Mouse (Mus musculus): Measurements from ENCODE around the gene Rrp9. TPM values are rescaled to one million over a fixed set of nuclear protein-coding genes. Genes with fewer than 3 reads are reported as not detected.

Gene Rrp9
- polyA plus RNA-seq, 1 experiment from 2014 or later: 52.3 TPM

DNA sequence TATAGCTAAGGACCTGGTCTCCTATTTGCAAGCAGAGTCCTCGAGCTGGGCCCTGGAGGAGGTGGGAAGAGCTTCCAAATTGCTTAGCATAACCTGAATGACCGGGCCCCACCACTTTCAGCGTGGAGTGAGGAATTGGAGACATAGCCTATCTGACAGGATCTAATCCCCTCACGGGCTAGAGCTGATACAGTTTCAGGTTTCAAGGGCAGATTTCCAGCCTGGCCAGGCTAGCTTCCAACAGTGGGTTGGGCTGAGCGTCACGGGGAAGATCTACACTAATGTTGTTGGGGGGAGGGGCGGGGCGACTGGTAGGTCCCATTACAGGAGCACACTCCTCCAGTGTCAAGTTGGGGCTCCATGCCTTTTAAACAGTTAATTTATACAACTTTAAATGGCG lies 25.1 kb upstream of the Rrp9 start:
- no peak for ATAC-seq (ENCODE audit: low FRiP score)
- Histone ChIP-seq H3K9ac (no peak overlapping the region), H3K4me2 (no peak overlapping the region), H3K27me3 (no peaks in the 10 kb centered on the region), H3K4me3 (replicated peaks) (no peak overlapping the region), H3K4me1 (peaks cover 71% of the 10 kb centered on the region), H3K9me3 (no peaks in the 10 kb centered on the region), H3K36me3 (replicated peaks) (no peaks in the 10 kb centered on the region), H3K27ac (no peak overlapping the region)
- 28% methylated on average over 9 of the region's 9 CpGs for WGBS

DNA sequence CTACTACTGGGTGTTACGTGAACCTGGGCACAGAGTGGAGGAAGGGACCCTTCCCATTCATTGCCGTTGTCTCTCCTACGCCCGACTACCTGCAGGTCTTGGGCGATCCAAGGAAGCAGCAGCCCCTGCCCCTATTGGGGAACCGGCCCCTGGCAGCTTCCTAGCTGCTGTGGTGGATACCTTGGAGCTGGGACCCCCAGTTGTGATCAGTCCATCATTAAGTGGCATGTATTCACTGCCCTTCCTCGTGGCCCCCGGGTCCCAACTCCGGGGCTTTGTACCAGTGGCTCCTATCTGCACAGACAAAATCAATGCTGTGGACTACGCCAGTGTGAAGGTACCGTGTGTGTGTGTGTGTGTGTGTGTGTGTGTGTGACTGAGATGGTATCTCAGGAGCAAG lies 24.5 kb upstream of the Rrp9 start:
- H3K4me2 ChIP-seq: no peak overlapping the region
- H3K27me3 ChIP-seq: no peaks in the 10 kb centered on the region
- H3K27ac ChIP-seq: no peak overlapping the region
- no peak for ATAC-seq (ENCODE audit: low FRiP score)
- peaks cover 72% of the 10 kb centered on the region for H3K4me1 ChIP-seq
- no peaks in the 10 kb centered on the region for H3K9me3 ChIP-seq
- H3K36me3 ChIP-seq (replicated peaks): no peaks in the 10 kb centered on the region
- no peak overlapping the region for H3K4me3 ChIP-seq (replicated peaks)
- WGBS: 78% methylated on average over 11 of the region's 11 CpGs
- no peak overlapping the region for H3K9ac ChIP-seq

DNA sequence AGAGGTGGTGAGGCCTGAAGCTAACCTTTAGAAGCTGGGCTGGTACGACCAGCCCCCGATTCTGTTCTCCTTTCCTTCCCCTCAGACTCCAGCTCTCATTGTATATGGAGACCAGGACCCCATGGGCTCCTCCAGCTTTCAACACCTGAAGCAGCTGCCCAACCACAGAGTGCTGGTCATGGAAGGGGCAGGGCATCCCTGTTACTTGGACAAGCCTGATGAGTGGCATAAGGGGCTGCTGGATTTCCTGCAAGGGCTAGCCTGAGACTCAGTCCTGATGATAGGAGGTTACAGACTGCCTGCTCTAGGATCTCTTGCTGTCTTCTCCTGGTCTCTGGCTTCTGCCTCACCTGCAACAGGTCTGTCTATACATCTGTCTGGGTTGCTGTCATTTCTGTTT lies 23.9 kb upstream of the Rrp9 start:
- H3K4me2 ChIP-seq: peak overlapping the region; percentile 96; the same call in 1 of the 2 replicates

DNA sequence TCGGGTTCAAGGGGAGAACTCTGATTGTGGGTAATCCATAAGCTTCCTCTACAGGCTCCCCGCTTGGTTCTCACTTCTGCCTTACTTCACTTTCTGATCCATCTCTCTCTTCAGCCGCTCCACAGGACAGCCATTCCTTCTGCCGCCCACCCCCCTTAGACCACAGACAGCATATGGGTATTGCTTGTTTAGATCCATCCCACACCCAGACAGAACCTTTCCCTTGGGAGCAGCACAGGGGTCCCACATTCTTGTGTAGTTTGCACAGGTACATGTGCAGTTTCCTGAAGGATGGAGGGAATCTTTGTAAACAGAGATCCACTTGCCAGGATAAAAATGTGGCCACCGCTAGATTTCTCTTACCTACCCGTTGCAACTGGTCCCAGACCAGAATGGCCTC lies 23.4 kb upstream of the Rrp9 start:
- peak overlapping the region; percentile 78 for H3K4me3 ChIP-seq (replicated peaks)
- peak overlapping the region; percentile 92; the same call in 1 of the 2 replicates for H3K9ac ChIP-seq
- H3K27ac ChIP-seq: peak overlapping the region; percentile 97
- no peaks in the 10 kb centered on the region for H3K9me3 ChIP-seq
- H3K36me3 ChIP-seq (replicated peaks): peaks cover 5% of the 10 kb centered on the region; the same call in 1 of the 2 replicates
- WGBS: 15% methylated on average over 6 of the region's 6 CpGs
- H3K27me3 ChIP-seq: no peaks in the 10 kb centered on the region
- H3K4me2 ChIP-seq: peak overlapping the region; percentile 96
- no peak for ATAC-seq (ENCODE audit: low FRiP score)
- H3K4me1 ChIP-seq: peaks cover 76% of the 10 kb centered on the region

More for the DNA sequence above, 23.9 kb upstream of the Rrp9 start:
- Histone ChIP-seq H3K27me3 (no peaks in the 10 kb centered on the region), H3K9ac (no peak overlapping the region), H3K36me3 (replicated peaks) (peaks cover under 1% of the 10 kb centered on the region; the same call in 1 of the 2 replicates), H3K4me3 (replicated peaks) (no peak overlapping the region), H3K9me3 (no peaks in the 10 kb centered on the region), H3K27ac (no peak overlapping the region), H3K4me1 (peaks cover 76% of the 10 kb centered on the region)
- 61% methylated on average over 2 of the region's 2 CpGs for WGBS
- ATAC-seq (ENCODE audit: low FRiP score): no peak

DNA sequence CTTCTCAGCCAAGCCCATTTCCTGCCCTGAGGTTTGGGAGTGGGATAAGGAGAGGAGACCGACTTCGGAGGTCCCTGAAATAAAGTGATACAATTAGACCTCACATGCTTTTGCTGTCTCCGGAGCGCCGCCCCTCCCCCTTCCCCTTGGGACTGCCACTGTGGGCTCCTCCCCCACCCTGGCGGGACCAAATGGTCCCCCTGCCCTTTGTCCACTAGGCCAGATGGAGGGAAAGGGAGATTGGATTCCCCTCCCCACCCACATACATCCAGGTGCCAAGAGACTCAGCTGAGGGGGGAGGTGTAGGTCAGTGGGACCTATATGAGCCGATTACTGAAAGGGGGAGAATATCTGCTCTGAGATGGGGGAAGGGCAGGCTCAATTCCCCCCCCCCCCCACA lies 22.9 kb upstream of the Rrp9 start:
- H3K4me3 ChIP-seq (replicated peaks): peak overlapping the region; percentile 78
- peaks cover 10% of the 10 kb centered on the region for H3K36me3 ChIP-seq (replicated peaks)
- peak; percentile 5; the same call in 1 of the 2 replicates for ATAC-seq (ENCODE audit: low FRiP score)
- WGBS: 0% methylated on average over 7 of the region's 7 CpGs
- H3K9ac ChIP-seq: peak overlapping the region; percentile 92
- peak overlapping the region; percentile 96 for H3K4me2 ChIP-seq
- H3K9me3 ChIP-seq: no peaks in the 10 kb centered on the region
- H3K27me3 ChIP-seq: no peaks in the 10 kb centered on the region
- peaks cover 77% of the 10 kb centered on the region for H3K4me1 ChIP-seq
- H3K27ac ChIP-seq: peak overlapping the region; percentile 97

DNA sequence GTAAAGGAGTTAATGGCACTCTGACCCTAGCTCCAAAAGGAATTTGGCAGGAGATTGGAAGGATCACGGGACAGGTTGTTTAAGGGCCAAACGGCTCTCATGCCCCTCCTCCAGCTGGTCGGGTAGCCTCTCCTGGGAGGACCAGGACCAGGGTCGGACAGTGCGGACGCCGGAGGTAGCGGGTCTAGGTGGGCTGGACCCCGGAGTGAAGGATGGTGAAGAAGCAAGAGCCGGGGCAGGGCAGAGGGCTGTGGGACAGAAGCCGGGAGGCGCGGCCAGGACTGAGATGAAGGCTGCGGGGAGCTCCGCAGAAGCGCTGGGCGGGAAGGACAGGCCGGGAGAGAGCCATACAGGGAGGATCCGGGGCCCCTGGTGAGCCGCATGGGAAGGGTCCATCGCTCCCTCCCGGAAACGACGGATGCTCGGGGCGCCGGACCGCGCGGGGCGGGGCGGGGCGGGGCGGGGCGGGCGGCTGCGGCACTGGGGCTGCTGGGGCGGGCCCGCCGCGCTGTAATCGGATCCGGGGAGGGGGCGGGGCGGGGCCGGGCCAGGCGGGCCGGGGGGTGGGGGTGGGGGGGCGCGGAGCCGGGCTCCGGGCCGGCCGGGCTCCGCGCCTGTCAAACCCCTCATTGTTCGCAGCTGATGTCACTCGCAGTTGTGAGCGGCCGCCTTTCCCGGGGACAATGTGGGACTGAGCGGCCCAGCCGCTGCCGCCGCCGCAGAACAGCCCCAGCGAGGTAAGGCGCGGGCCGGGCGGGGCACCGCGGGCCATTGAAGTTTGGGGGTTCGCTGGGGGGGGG lies 22.3 kb upstream of the Rrp9 start, which contains the start of gene Pcbp4:
Pcbp4 (plus strand) TSS at position 21 of the 800 bp plus-strand sequence.
- peak within 1 kb of the TSS; percentile 96 for H3K4me2 ChIP-seq
- no peaks in the 10 kb centered on the region for H3K27me3 ChIP-seq
- peaks cover 77% of the 10 kb centered on the region for H3K4me1 ChIP-seq
- WGBS: 0% methylated on average over 44 of the region's 74 CpGs
- H3K27ac ChIP-seq: peak within 1 kb of the TSS; percentile 97
- peak within 1 kb of the TSS; percentile 78 for H3K4me3 ChIP-seq (replicated peaks)
- ATAC-seq (ENCODE audit: low FRiP score): peak; percentile 80
- no peaks in the 10 kb centered on the region for H3K9me3 ChIP-seq
- peak within 1 kb of the TSS; percentile 92 for H3K9ac ChIP-seq
- H3K36me3 ChIP-seq (replicated peaks): peaks cover 16% of the 10 kb centered on the region

DNA sequence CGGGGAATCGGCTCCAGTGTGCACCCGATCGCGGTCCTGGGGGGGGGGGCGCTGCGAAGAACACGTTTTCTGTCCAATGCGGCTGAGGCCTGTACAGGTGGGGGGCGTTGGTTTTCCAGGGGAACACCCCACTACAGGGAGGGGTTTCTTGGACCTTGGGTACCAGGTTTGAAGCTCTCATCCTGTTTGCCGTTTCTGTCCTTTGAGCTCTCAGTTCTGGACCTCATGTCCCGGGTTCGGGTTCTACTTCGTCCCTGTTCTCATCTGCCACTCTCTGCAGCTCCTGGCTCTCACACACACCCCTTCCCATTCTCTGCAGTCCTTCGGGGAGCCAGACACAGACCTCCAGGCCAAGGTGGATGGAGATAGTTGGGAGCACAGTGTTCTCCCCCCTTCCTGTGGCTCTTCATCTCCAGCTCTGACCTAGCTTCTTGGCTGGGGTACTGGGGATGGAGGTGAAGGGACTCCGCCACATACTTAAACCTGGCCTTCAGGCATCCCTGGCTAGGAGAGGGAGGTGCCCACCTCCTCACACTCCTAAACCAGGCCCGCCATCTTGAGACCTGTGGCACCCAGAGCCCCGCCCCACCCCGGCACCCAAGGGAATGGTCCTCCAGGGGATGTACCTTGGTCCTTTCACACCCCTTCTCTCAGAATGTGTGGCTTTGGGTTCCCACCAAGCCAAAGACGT lies 21.5 kb upstream of the Rrp9 start:
- Histone ChIP-seq H3K27ac (peak overlapping the region; percentile 97), H3K4me3 (replicated peaks) (peak overlapping the region; percentile 78), H3K36me3 (replicated peaks) (peaks cover 18% of the 10 kb centered on the region), H3K9ac (peak overlapping the region; percentile 92), H3K9me3 (no peaks in the 10 kb centered on the region), H3K4me1 (peaks cover 76% of the 10 kb centered on the region), H3K27me3 (no peaks in the 10 kb centered on the region), H3K4me2 (peak overlapping the region; percentile 96)
- 2% methylated on average over 10 of the region's 20 CpGs for WGBS
- peak; percentile 8; the same call in 1 of the 2 replicates for ATAC-seq (ENCODE audit: low FRiP score)

DNA sequence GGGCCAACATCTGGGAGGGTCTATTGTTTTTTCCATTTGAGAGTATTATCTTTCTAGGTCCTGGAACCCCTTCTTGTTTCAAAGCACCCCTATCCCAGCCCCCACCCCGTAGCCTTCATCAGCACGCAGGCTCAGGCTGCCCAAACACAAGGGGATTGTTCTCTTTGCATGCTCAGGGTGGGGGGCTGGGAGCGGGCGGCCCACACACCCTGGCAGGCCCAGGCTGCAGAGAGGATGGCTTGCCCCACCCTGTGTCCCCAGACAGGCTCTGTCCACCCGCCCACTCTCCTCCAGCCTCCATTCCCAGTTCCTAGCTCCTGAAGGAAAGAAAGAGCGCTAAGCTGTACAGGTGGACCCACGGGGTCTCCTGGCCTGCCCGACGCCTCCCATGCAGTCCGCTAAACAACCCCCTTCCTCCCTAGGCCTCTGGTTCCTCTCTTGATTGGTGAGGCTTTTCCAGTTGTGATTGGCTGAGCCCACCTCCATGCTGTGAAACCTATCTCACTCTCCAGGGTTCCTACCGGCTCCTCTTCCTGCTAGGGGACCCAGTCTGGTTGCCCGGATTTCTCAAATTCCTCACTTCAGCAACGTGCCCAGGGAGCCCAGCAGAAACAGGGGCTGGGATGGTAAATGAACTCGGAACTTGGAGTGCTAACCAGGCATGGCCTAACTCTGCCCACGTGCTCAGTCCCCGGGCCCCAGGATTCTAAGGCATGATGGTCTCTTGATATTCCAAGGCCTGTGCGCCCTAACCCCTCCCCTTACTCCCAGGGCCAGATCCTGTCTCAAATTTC lies 20.7 kb upstream of the Rrp9 start:
- 0% methylated on average over 17 of the region's 17 CpGs for WGBS
- peak overlapping the region; percentile 96 for H3K4me2 ChIP-seq
- H3K36me3 ChIP-seq (replicated peaks): peaks cover 27% of the 10 kb centered on the region
- peaks cover 84% of the 10 kb centered on the region for H3K4me1 ChIP-seq
- peak overlapping the region; percentile 97 for H3K27ac ChIP-seq
- peak overlapping the region; percentile 78 for H3K4me3 ChIP-seq (replicated peaks)
- ATAC-seq (ENCODE audit: low FRiP score): peak; percentile 36; the same call in 1 of the 2 replicates
- no peaks in the 10 kb centered on the region for H3K9me3 ChIP-seq
- peak overlapping the region; percentile 92 for H3K9ac ChIP-seq
- no peaks in the 10 kb centered on the region for H3K27me3 ChIP-seq

DNA sequence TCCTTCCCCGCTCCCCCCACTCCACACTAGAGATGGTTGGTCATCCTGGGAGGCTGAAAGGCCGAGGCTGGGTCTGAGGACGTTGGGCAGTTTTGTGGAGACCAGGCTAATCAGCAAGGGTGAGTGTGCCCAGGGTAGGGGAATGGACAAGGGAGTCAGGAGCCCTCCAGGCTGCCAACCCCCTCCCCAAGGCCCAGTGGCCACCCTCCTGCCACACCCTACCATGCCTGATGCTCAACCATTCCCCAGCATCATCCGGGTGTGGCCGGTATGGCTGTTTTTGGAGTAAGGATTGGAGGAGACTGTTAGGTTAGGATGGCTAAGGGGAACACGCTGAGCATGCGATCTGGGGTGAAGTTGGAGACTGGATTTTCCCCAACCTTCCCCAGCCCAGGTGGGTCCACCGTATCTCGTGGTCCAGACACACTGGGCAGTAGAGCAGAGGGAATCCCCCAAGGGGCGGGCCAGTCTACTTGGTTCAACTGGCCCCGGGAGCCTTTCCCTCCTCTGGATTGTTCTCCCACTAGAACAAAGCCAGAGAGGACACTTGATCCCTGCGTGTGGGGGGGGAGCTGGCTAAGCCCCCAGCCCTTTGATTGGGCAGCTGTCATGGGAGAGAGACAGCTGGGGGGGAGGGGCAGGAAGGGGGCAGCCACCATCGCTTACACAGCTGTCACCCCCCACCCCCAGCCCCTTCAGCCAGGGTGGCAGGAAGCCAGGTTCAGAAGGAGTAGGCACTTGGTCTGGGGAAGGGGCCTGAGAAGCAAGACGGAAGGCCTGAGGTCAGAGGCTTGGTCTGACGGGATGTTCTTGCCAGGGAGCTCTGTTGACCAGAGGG lies 19.2 kb upstream of the Rrp9 start:
- Histone ChIP-seq H3K4me2 (peak overlapping the region; percentile 96), H3K36me3 (replicated peaks) (peaks cover 41% of the 10 kb centered on the region), H3K4me3 (replicated peaks) (peak overlapping the region; percentile 78), H3K27ac (peak overlapping the region; percentile 97), H3K27me3 (no peaks in the 10 kb centered on the region), H3K9me3 (no peaks in the 10 kb centered on the region), H3K9ac (peak overlapping the region; percentile 92), H3K4me1 (peaks cover 78% of the 10 kb centered on the region)
- peak; percentile 3; the same call in 1 of the 2 replicates for ATAC-seq (ENCODE audit: low FRiP score)
- 23% methylated on average over 15 of the region's 15 CpGs for WGBS

DNA sequence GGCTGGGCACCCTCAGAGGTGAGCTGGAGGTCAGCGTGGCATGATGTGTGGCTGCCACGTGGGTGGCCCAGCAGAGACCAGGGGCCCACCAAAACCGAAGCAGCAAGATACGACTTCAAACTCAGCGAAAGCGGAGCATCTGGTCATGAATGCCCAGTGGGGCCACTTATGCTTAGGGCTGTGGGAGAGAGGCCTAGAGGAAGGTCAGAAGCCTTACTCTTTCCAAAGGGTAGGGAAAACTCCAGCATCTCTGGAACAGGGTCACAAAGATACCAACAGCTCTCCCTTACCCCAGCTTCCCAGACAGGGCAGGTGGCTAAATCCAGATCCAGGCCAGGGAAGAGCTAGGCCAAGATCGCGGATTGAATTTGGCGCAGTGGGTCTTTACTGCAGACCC lies 18.6 kb upstream of the Rrp9 start:
- Histone ChIP-seq H3K9ac (peak overlapping the region; percentile 92), H3K36me3 (replicated peaks) (peaks cover 47% of the 10 kb centered on the region), H3K9me3 (no peaks in the 10 kb centered on the region), H3K4me3 (replicated peaks) (peak overlapping the region; percentile 78), H3K27me3 (peaks cover 3% of the 10 kb centered on the region; the same call in 1 of the 2 replicates), H3K4me1 (peaks cover 71% of the 10 kb centered on the region), H3K27ac (peak overlapping the region; percentile 97), H3K4me2 (peak overlapping the region; percentile 96)
- no peak for ATAC-seq (ENCODE audit: low FRiP score)
- WGBS: 37% methylated on average over 9 of the region's 9 CpGs

DNA sequence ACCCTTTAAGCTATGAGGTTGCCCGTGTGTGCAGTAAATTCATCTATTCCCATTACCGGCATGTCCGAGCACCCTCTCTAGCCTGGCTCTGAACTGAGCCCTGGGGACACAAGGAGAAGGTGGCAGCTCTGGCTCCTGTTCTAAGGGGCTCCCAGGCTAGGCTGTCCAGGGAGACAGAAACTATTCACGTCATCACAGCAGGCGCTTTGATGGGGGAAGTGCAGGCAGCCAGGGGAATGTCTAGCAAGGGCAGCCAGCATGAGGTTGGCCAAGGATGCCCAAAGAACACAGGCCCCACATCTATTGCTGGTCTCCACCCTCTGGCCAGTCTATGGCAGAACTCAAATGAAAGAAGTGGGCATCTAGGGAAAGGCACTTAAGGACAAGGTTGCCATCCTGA lies 17.8 kb upstream of the Rrp9 start:
- Histone ChIP-seq H3K36me3 (replicated peaks) (peaks cover 54% of the 10 kb centered on the region), H3K9ac (peak overlapping the region; percentile 92), H3K9me3 (no peaks in the 10 kb centered on the region), H3K4me2 (peak overlapping the region; percentile 96), H3K27me3 (peaks cover 5% of the 10 kb centered on the region; the same call in 1 of the 2 replicates), H3K27ac (peak overlapping the region; percentile 97), H3K4me1 (peaks cover 64% of the 10 kb centered on the region), H3K4me3 (replicated peaks) (peak overlapping the region; percentile 11; the same call in 1 of the 2 replicates)
- 63% methylated on average over 5 of the region's 5 CpGs for WGBS
- no peak for ATAC-seq (ENCODE audit: low FRiP score)
